Mouse (Mus musculus): Measurements from ENCODE around the gene Cacna1b. TPM values are rescaled to one million over a fixed set of nuclear protein-coding genes. Genes with fewer than 3 reads are reported as not detected.

Gene Cacna1b
- polyA plus RNA-seq, 1 experiment from 2014 or later: 18.4 TPM

- 75% methylated on average over 4 of the region's 4 CpGs for WGBS
- no peak overlapping the region for H3K4me2 ChIP-seq
- ATAC-seq (replicated peaks): no peak
- H3K4me1 ChIP-seq: no peaks in the 10 kb centered on the region
- H3K36me3 ChIP-seq (replicated peaks): no peaks in the 10 kb centered on the region
- H3K27ac ChIP-seq: no peak overlapping the region
- no peak overlapping the region for H3K9ac ChIP-seq
- H3K27me3 ChIP-seq (replicated peaks): no peaks in the 10 kb centered on the region
- H3K9me3 ChIP-seq: no peaks in the 10 kb centered on the region
- no peak overlapping the region for H3K4me3 ChIP-seq
Observed at GRCm38 (mm10) chr2:24770861-24771260, 7.9 kb upstream of the Cacna1b start.

GRCm38 (mm10) chr2:24762446-24762960 is 449 bp downstream of the Cacna1b start:
- Histone ChIP-seq H3K9ac (peak overlapping the region; percentile 71), H3K36me3 (replicated peaks) (no peaks in the 10 kb centered on the region; the same call in 1 of the 2 replicates), H3K4me3 (peak overlapping the region; percentile 69), H3K4me1 (peaks cover 23% of the 10 kb centered on the region), H3K27me3 (replicated peaks) (no peaks in the 10 kb centered on the region), H3K4me2 (peak overlapping the region; percentile 88), H3K9me3 (no peaks in the 10 kb centered on the region), H3K27ac (peak overlapping the region; percentile 79)
- WGBS: 1% methylated on average over 51 of the region's 52 CpGs
- peak; percentile 84 for ATAC-seq (replicated peaks)

GRCm38 (mm10) chr2:24761923-24762445 is 968 bp downstream of the Cacna1b start:
- H3K4me2 ChIP-seq: peak overlapping the region; percentile 88
- H3K9ac ChIP-seq: peak overlapping the region; percentile 71
- H3K4me3 ChIP-seq: peak overlapping the region; percentile 69
- H3K4me1 ChIP-seq: peaks cover 23% of the 10 kb centered on the region
- peak overlapping the region; percentile 79 for H3K27ac ChIP-seq
- peaks cover 2% of the 10 kb centered on the region; the same call in 1 of the 2 replicates for H3K36me3 ChIP-seq (replicated peaks)
- under 1% methylated on average over 35 of the region's 35 CpGs for WGBS
- peak; percentile 69 for ATAC-seq (replicated peaks)
- H3K27me3 ChIP-seq (replicated peaks): no peaks in the 10 kb centered on the region
- H3K9me3 ChIP-seq: no peaks in the 10 kb centered on the region

GRCm38 (mm10) chr2:24755276-24755675 is 7.7 kb downstream of the Cacna1b start:
- Histone ChIP-seq H3K9me3 (no peaks in the 10 kb centered on the region), H3K4me3 (no peak overlapping the region), H3K27me3 (replicated peaks) (no peaks in the 10 kb centered on the region), H3K4me2 (no peak overlapping the region), H3K36me3 (replicated peaks) (peaks cover 25% of the 10 kb centered on the region; the same call in 1 of the 2 replicates), H3K9ac (no peak overlapping the region), H3K27ac (no peak overlapping the region), H3K4me1 (peaks cover 13% of the 10 kb centered on the region)
- ATAC-seq (replicated peaks): no peak
- whole genome bisulfite sequencing: 100% methylated on average over 1 of the region's 1 CpGs

GRCm38 (mm10) chr2:24752599-24752998 is 10.4 kb downstream of the Cacna1b start:
- no peak for ATAC-seq (replicated peaks)
- H3K36me3 ChIP-seq (replicated peaks): peaks cover 35% of the 10 kb centered on the region; the same call in 1 of the 2 replicates
- no peak overlapping the region for H3K27ac ChIP-seq
- H3K4me2 ChIP-seq: no peak overlapping the region
- peaks cover 3% of the 10 kb centered on the region; the same call in 1 of the 2 replicates for H3K4me1 ChIP-seq
- WGBS: 65% methylated on average over 4 of the region's 4 CpGs
- H3K9me3 ChIP-seq: no peaks in the 10 kb centered on the region
- H3K4me3 ChIP-seq: no peak overlapping the region
- no peaks in the 10 kb centered on the region for H3K27me3 ChIP-seq (replicated peaks)
- H3K9ac ChIP-seq: no peak overlapping the region

- H3K9me3 ChIP-seq: no peaks in the 10 kb centered on the region
- no peak overlapping the region for H3K4me2 ChIP-seq
- no peak overlapping the region for H3K9ac ChIP-seq
- H3K4me1 ChIP-seq: no peaks in the 10 kb centered on the region
- WGBS: 81% methylated on average over 3 of the region's 3 CpGs
- H3K27me3 ChIP-seq (replicated peaks): no peaks in the 10 kb centered on the region
- H3K4me3 ChIP-seq: no peak overlapping the region
- no peak overlapping the region for H3K27ac ChIP-seq
- H3K36me3 ChIP-seq (replicated peaks): peaks cover 25% of the 10 kb centered on the region; the same call in 1 of the 2 replicates
- ATAC-seq (replicated peaks): no peak
Observed at GRCm38 (mm10) chr2:24750051-24750450, 12.9 kb downstream of the Cacna1b start.

- no peak for ATAC-seq (replicated peaks)
- 82% methylated on average over 7 of the region's 7 CpGs for WGBS
- no peak overlapping the region for H3K9ac ChIP-seq
Observed at GRCm38 (mm10) chr2:24747878-24748277, 15.1 kb downstream of the Cacna1b start.

GRCm38 (mm10) chr2:24739701-24740100 is 23.3 kb downstream of the Cacna1b start:
- no peak overlapping the region for H3K4me3 ChIP-seq
- 88% methylated on average over 5 of the region's 5 CpGs for WGBS
- ATAC-seq (replicated peaks): no peak

More at GRCm38 (mm10) chr2:24747878-24748277, 15.1 kb downstream of the Cacna1b start:
- Histone ChIP-seq H3K9me3 (no peaks in the 10 kb centered on the region), H3K4me3 (no peak overlapping the region), H3K4me2 (no peak overlapping the region), H3K36me3 (replicated peaks) (peaks cover 25% of the 10 kb centered on the region; the same call in 1 of the 2 replicates), H3K4me1 (peaks cover 7% of the 10 kb centered on the region), H3K27ac (no peak overlapping the region), H3K27me3 (replicated peaks) (no peaks in the 10 kb centered on the region)

GRCm38 (mm10) chr2:24733157-24733556 is 29.8 kb downstream of the Cacna1b start:
- Histone ChIP-seq H3K9me3 (no peaks in the 10 kb centered on the region), H3K9ac (no peak overlapping the region), H3K4me2 (no peak overlapping the region), H3K27me3 (replicated peaks) (no peaks in the 10 kb centered on the region), H3K4me3 (no peak overlapping the region), H3K4me1 (no peaks in the 10 kb centered on the region), H3K27ac (no peak overlapping the region), H3K36me3 (replicated peaks) (peaks cover 29% of the 10 kb centered on the region)
- WGBS: 86% methylated on average over 4 of the region's 4 CpGs
- ATAC-seq (replicated peaks): no peak

More at GRCm38 (mm10) chr2:24739701-24740100, 23.3 kb downstream of the Cacna1b start:
- Histone ChIP-seq H3K27ac (no peak overlapping the region), H3K4me2 (no peak overlapping the region), H3K27me3 (replicated peaks) (no peaks in the 10 kb centered on the region), H3K4me1 (peaks cover 7% of the 10 kb centered on the region), H3K9me3 (no peaks in the 10 kb centered on the region), H3K36me3 (replicated peaks) (no peaks in the 10 kb centered on the region), H3K9ac (no peak overlapping the region)

GRCm38 (mm10) chr2:24725865-24726264 is 37.1 kb downstream of the Cacna1b start:
- 92% methylated on average over 4 of the region's 4 CpGs for WGBS
- Histone ChIP-seq H3K9me3 (no peaks in the 10 kb centered on the region), H3K4me1 (no peaks in the 10 kb centered on the region), H3K36me3 (replicated peaks) (peaks cover 21% of the 10 kb centered on the region), H3K4me2 (no peak overlapping the region), H3K27me3 (replicated peaks) (no peaks in the 10 kb centered on the region), H3K4me3 (no peak overlapping the region), H3K27ac (no peak overlapping the region), H3K9ac (no peak overlapping the region)
- no peak for ATAC-seq (replicated peaks)

GRCm38 (mm10) chr2:24719645-24720379 is 43.1 kb downstream of the Cacna1b start:
- Histone ChIP-seq H3K4me1 (no peaks in the 10 kb centered on the region), H3K9ac (no peak overlapping the region), H3K36me3 (replicated peaks) (peaks cover 20% of the 10 kb centered on the region), H3K27me3 (replicated peaks) (no peaks in the 10 kb centered on the region), H3K4me2 (no peak overlapping the region), H3K4me3 (no peak overlapping the region), H3K9me3 (no peaks in the 10 kb centered on the region), H3K27ac (no peak overlapping the region)
- no peak for ATAC-seq (replicated peaks)
- 94% methylated on average over 14 of the region's 14 CpGs for whole genome bisulfite sequencing

- Histone ChIP-seq H3K27ac (no peak overlapping the region), H3K9me3 (no peaks in the 10 kb centered on the region), H3K4me1 (no peaks in the 10 kb centered on the region), H3K27me3 (replicated peaks) (no peaks in the 10 kb centered on the region), H3K9ac (no peak overlapping the region), H3K36me3 (replicated peaks) (peaks cover 20% of the 10 kb centered on the region), H3K4me3 (no peak overlapping the region), H3K4me2 (no peak overlapping the region)
- 87% methylated on average over 4 of the region's 4 CpGs for WGBS
- ATAC-seq (replicated peaks): no peak
Observed at GRCm38 (mm10) chr2:24718906-24719305, 44.0 kb downstream of the Cacna1b start.

All from midbrain, embryonic 15.5 days (tissue).